Mouse (Mus musculus) E14TG2a.4 (cell line): ENCODE measurements at regions not wholly inside any gene's neighbourhood (a gene's known extent, or its start where the extent isn't known, plus 50 kb on each side); places are given as distances from the start of the nearest gene placed in this dataset.

Experiments
- H3K27me3 ChIP-seq: 2 replicates; pipeline ENCODE4 v1.6.1; 2014; ENCODE audit warnings: low read length, control low read depth; ENCODE audit not compliant: insufficient read depth
- H3K36me3 ChIP-seq: 2 replicates; pipeline ENCODE4 v1.6.1; 2014; ENCODE audit warnings: low read length, control low read depth; ENCODE audit not compliant: insufficient read depth
- H3K4me1 ChIP-seq: replicated peaks from 2 replicates; pipeline ENCODE4 v1.6.1; 2014; ENCODE audit warnings: low read depth, low read length, control low read depth
- H3K4me3 ChIP-seq: replicated peaks from 2 replicates; pipeline ENCODE4 v1.5.1; 2014; ENCODE audit warnings: mild to moderate bottlenecking, low read length
- H3K9me3 ChIP-seq: 2 replicates; pipeline ENCODE4 v1.6.1; 2014; ENCODE audit warnings: low read length, control low read depth
- CTCF ChIP-seq: conservative IDR thresholded peaks from 2 replicates; pipeline ENCODE4 v1.5.1; 2014; ENCODE audit warnings: low read length
- NANOG ChIP-seq: IDR thresholded peaks from 2 replicates; pipeline ENCODE4 v1.6.1; 2014; ENCODE audit warnings: borderline replicate concordance, low read length, mixed read lengths
- POU5F1 ChIP-seq: IDR thresholded peaks from 2 replicates; pipeline ENCODE4 v1.6.1; 2014; ENCODE audit warnings: low read length, borderline replicate concordance

- Histone ChIP-seq H3K4me3 (no peak overlapping the region), H3K4me1 (peaks cover 9% of the 10 kb centered on the region; the same call in 1 of the 2 replicates), H3K36me3 (no peaks in the 10 kb centered on the region), H3K27me3 (no peaks in the 10 kb centered on the region), H3K9me3 (no peaks in the 10 kb centered on the region)
- TF ChIP-seq NANOG (no peak), CTCF (no peak)
Observed at GRCm38 (mm10) chr5:75737752-75738151, 163.0 kb downstream of the Kit start.

- Histone ChIP-seq H3K4me3 (no peak overlapping the region), H3K9me3 (no peaks in the 10 kb centered on the region), H3K36me3 (no peaks in the 10 kb centered on the region), H3K27me3 (no peaks in the 10 kb centered on the region), H3K4me1 (peaks cover 9% of the 10 kb centered on the region; the same call in 1 of the 2 replicates)
- peak; percentile 78 for TF ChIP-seq CTCF
- no peak for TF ChIP-seq NANOG
Observed at GRCm38 (mm10) chr5:75736318-75736717, 161.6 kb downstream of the Kit start.

DNA sequence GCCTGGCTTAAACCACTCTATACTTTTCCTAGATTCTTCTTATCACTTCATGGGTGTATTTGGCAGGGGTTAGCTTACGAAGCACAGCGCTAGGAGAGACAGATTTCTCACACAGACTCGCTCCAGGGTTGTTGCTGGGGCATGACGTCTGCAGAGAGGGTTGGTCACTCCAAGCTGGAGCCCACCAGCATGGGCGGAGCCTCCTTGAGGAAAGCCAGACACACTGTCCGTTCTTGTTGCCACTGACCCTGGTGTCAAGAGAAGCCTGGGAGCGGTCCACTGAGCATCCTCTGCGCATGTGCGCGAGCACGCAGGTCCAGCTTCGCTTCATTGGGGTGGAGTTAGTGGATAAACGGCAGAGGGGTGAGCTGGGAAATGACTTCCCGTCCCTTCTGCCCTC is 159.8 kb downstream of the Kit start:
- no peak for TF ChIP-seq NANOG
- no peak for TF ChIP-seq CTCF
- no peak for TF ChIP-seq POU5F1
- no peaks in the 10 kb centered on the region for H3K36me3 ChIP-seq
- H3K4me1 ChIP-seq: peaks cover 7% of the 10 kb centered on the region; the same call in 1 of the 2 replicates
- H3K27me3 ChIP-seq: no peaks in the 10 kb centered on the region
- H3K4me3 ChIP-seq: no peak overlapping the region
- no peaks in the 10 kb centered on the region for H3K9me3 ChIP-seq

- no peaks in the 10 kb centered on the region for H3K27me3 ChIP-seq
- H3K4me1 ChIP-seq: peaks cover 3% of the 10 kb centered on the region; the same call in 1 of the 2 replicates
- no peaks in the 10 kb centered on the region for H3K9me3 ChIP-seq
- no peak overlapping the region for H3K4me3 ChIP-seq
- no peaks in the 10 kb centered on the region for H3K36me3 ChIP-seq
- TF ChIP-seq CTCF: no peak
- no peak for TF ChIP-seq NANOG
- TF ChIP-seq POU5F1: no peak
Observed at GRCm38 (mm10) chr5:75734043-75734442, 159.3 kb downstream of the Kit start.

GRCm38 (mm10) chr5:75731236-75731635 is 156.5 kb downstream of the Kit start:
- Histone ChIP-seq H3K9me3 (no peaks in the 10 kb centered on the region), H3K4me3 (no peak overlapping the region), H3K36me3 (no peaks in the 10 kb centered on the region), H3K27me3 (no peaks in the 10 kb centered on the region), H3K4me1 (no peaks in the 10 kb centered on the region)
- TF ChIP-seq POU5F1: no peak
- TF ChIP-seq CTCF: no peak
- no peak for TF ChIP-seq NANOG

- H3K36me3 ChIP-seq: no peaks in the 10 kb centered on the region
- no peaks in the 10 kb centered on the region for H3K9me3 ChIP-seq
- no peak overlapping the region for H3K4me3 ChIP-seq
- peaks cover 5% of the 10 kb centered on the region for H3K4me1 ChIP-seq
- no peaks in the 10 kb centered on the region for H3K27me3 ChIP-seq
- no peak for TF ChIP-seq CTCF
- TF ChIP-seq POU5F1: no peak
- TF ChIP-seq NANOG: no peak
Observed at GRCm38 (mm10) chr5:75730698-75731097, 156.0 kb downstream of the Kit start.

DNA sequence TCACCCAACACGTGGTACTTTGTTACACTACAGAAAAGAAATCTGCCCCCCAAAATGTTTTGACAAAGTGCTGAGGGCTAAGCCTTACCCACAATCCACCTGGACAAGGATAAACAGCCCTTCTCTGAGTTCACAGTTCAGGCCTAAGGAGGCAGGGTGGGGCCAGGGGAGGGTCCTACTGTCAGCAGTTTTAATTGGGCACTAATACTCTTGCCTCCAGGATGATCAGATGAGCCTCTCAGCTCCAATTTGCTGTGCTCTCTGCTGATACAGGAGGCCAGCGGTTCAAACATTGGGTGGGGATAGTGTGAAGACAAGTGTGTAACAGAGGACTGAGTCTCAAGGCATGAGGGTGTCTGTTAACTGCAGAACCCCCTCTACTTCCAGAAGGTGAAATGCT is 146.6 kb downstream of the Kit start:
- no peak overlapping the region for H3K4me3 ChIP-seq
- no peaks in the 10 kb centered on the region for H3K27me3 ChIP-seq
- TF ChIP-seq NANOG (no peak), POU5F1 (no peak), CTCF (no peak)
- peaks cover 8% of the 10 kb centered on the region for H3K4me1 ChIP-seq
- peaks cover 8% of the 10 kb centered on the region; the same call in 1 of the 2 replicates for H3K9me3 ChIP-seq
- H3K36me3 ChIP-seq: no peaks in the 10 kb centered on the region

DNA sequence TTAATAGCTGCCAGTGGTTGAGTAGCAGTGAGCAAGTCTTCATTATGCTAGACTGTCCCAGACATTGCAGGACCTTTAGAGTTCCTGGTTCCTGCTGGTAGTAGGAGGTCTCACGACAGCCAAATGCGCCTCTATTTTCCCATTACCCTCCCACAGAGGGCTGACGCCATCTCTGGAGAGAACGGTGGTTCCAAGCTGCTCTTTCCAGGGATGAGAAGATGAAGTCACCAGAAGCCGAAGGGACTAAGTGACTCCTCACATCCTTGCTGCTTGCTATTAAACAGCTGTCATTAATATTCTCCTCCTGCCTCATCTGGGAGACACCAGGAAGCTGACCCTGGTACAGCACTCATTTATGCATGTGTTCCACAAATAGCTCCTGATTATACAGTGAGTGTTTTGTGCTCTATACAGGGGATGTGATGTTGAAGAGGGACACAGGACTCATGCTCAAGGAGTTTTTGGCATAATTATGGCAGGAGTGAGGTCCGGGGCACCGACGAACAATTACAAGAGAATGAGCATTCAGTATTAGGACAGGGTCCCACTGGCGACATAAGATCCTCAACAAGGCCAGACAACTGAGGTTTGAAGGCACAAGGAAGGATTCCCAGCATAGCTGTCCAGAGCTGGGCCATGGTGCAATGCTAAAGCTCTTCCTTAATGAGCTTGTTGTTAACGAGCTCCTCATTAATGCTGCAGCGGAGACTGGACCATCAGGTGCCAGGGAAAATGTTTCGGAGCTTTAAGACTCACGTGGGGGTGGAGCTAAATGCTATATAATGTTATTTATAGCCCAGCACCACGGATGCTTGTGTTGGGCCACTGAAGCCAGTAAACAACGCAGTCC is 145.6 kb downstream of the Kit start:
- TF ChIP-seq CTCF (no peak), POU5F1 (no peak), NANOG (no peak)

More for the DNA sequence above, 145.6 kb downstream of the Kit start:
- Histone ChIP-seq H3K27me3 (no peaks in the 10 kb centered on the region), H3K4me1 (no peaks in the 10 kb centered on the region), H3K4me3 (no peak overlapping the region), H3K36me3 (no peaks in the 10 kb centered on the region), H3K9me3 (peaks cover 12% of the 10 kb centered on the region; the same call in 1 of the 2 replicates)
